Mouse (Mus musculus): ENCODE measurements at regions not wholly inside any gene's neighbourhood (a gene's known extent, or its start where the extent isn't known, plus 50 kb on each side); places are given as distances from the start of the nearest gene placed in this dataset.

GRCm38 (mm10) chr2:48412683-48413440, 401.0 kb upstream of the Acvr2a start:
- Histone ChIP-seq H3K9me3 (no peaks in the 10 kb centered on the region), H3K4me1 (peaks cover 7% of the 10 kb centered on the region; the same call in 1 of the 2 replicates), H3K27ac (replicated peaks) (no peak overlapping the region), H3K36me3 (replicated peaks) (no peaks in the 10 kb centered on the region), H3K27me3 (replicated peaks; ENCODE audit: low read depth, poor library complexity, severe bottlenecking) (no peaks in the 10 kb centered on the region), H3K4me3 (no peak overlapping the region)
- DNase-seq (ENCODE audit: low spot score) = no peak
- 74% methylated on average over 4 of the region's 4 CpGs for WGBS

DNA sequence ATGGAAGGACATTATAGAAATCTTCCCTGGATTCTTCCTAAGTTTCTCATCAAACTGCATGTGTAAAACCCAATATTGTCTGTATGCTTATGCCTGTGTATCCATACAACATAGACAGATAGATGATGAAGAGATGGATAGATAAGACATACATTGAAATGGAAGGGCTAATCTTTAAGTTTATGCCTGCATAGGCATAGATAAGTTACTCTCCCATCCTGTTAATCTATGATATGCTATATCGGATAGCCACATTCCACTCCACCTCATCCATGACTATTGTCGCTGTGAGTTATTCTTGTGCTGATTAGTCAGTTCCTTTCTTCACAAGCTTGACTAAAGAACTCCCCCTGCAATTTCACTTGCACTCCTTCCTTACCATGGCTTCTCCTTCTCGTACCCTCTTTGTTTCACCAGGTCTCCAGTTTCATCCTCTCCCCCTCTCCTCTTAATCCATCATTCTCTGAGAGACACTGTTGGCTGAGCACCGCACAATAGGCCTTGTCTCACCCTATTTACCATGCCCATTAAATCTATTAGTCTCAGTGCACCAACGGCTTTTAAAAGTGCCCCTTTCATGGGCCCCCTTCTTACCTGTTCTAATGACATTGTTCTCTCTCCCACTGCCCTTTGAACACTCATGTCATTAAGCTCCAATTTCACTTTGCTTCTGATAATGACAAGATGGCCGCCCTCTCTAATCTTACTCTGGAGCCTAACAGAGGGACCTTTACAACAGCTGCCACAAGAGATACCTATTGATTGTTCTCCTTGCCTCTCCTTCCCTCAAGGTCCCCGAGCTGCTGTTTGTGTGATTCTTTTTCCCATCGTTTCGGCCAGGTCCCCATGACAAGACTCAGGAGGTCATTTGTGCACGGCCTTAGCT, 399.1 kb upstream of the Acvr2a start:
- Histone ChIP-seq H3K27ac (replicated peaks) (no peak overlapping the region; the same call in 1 of the 2 replicates), H3K36me3 (replicated peaks) (no peaks in the 10 kb centered on the region), H3K9me3 (no peaks in the 10 kb centered on the region), H3K4me3 (no peak overlapping the region), H3K4me1 (peaks cover 10% of the 10 kb centered on the region; the same call in 1 of the 2 replicates), H3K27me3 (replicated peaks; ENCODE audit: low read depth, poor library complexity, severe bottlenecking) (no peaks in the 10 kb centered on the region)
- DNase-seq (ENCODE audit: low spot score) = no peak
- 46% methylated on average over 10 of the region's 10 CpGs for WGBS

GRCm38 (mm10) chr2:48416207-48416750, 397.6 kb upstream of the Acvr2a start:
- H3K4me1 ChIP-seq = peaks cover 10% of the 10 kb centered on the region; the same call in 1 of the 2 replicates
- H3K4me3 ChIP-seq = no peak overlapping the region
- no peaks in the 10 kb centered on the region for H3K27me3 ChIP-seq (replicated peaks; ENCODE audit: low read depth, poor library complexity, severe bottlenecking)
- H3K36me3 ChIP-seq (replicated peaks) = no peaks in the 10 kb centered on the region
- no peak for DNase-seq (ENCODE audit: low spot score)
- WGBS = 77% methylated on average over 3 of the region's 3 CpGs
- no peak overlapping the region for H3K27ac ChIP-seq (replicated peaks)
- H3K9me3 ChIP-seq = no peaks in the 10 kb centered on the region

DNA sequence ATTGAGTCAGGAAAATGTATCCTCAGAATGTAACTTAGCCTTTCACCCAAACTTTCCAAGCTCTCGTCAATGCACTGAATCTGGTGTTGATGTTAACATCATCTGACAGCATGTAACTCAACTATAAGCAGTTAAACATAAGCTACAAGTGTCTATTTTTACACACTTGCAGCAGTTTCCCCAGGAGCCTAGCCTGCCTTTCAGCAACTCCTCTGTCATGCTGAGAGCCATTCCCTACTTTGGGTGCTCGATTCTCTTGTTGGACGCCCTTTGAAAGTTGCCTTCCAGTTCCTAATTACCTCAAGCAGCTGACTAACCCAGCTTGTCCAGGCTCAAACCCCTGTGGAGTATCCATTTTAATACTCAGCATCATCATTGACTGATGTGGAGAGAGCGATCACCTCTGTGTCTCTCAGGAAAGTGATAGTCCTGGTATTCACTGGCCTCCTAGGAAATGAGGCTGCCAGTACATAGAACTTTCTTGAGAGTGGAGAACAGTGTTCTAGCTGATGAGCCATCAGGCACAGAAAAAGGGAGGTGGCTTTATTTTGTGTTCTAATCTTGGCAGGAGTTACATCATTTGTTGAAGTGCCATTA, 396.8 kb upstream of the Acvr2a start:
- WGBS = 66% methylated on average over 4 of the region's 4 CpGs
- peaks cover 10% of the 10 kb centered on the region; the same call in 1 of the 2 replicates for H3K4me1 ChIP-seq
- no peak overlapping the region for H3K4me3 ChIP-seq
- no peak for DNase-seq (ENCODE audit: low spot score)
- H3K36me3 ChIP-seq (replicated peaks) = no peaks in the 10 kb centered on the region
- no peaks in the 10 kb centered on the region for H3K27me3 ChIP-seq (replicated peaks; ENCODE audit: low read depth, poor library complexity, severe bottlenecking)
- no peak overlapping the region for H3K27ac ChIP-seq (replicated peaks)
- no peaks in the 10 kb centered on the region for H3K9me3 ChIP-seq

DNA sequence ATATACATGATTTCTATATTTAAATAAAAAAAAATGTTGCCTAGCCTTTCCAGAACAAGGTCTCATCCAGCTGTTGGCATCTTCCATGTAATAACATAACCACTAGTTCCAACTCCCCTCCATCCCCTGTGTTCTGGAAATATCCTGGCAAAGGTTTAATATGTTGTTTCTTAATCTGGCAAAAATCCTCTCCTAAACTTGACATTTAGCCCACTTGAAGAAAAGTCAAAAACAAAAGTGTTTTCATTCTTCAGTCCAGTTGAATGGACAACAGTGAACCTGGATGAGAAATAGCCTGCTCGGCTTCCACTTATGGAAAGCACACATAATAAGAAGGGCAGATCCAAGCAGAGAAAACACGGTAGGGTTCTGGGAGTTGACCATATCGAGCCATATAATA, 393.1 kb upstream of the Acvr2a start:
- H3K9me3 ChIP-seq = no peaks in the 10 kb centered on the region
- H3K4me1 ChIP-seq = peaks cover 29% of the 10 kb centered on the region
- WGBS = 91% methylated on average over 3 of the region's 3 CpGs
- no peak for DNase-seq (ENCODE audit: low spot score)
- H3K27me3 ChIP-seq (replicated peaks; ENCODE audit: low read depth, poor library complexity, severe bottlenecking) = no peaks in the 10 kb centered on the region
- no peak overlapping the region for H3K4me3 ChIP-seq
- no peak overlapping the region for H3K27ac ChIP-seq (replicated peaks)
- H3K36me3 ChIP-seq (replicated peaks) = no peaks in the 10 kb centered on the region

DNA sequence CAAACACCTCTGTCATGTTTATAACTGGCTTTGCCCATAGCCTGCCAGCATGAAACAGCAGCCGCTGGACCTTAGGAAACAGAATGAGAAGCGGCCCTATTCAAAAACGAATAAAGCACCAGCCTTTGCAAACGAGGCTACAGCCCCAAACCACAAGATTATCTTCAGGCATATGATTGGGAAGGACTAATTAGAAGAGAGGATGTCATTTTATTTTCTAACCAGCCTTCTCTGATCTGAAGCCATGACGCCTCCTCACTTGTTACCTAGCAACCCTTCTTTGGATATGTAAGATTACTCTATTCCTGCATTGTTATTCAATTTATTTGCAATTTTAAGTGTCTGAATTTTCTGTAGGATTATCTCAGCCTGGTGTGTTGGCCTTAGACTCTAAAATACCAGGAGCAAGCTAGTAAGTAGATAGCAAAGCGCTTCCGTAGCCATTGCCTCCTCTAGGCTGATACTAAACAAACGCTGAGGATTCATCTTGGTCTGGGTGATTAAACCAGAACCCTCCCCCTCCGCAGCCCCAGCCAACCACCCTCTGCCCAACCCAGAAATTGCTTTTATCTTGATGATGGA, 390.0 kb upstream of the Acvr2a start:
- no peak for DNase-seq (ENCODE audit: low spot score)
- H3K36me3 ChIP-seq (replicated peaks) = no peaks in the 10 kb centered on the region
- H3K27me3 ChIP-seq (replicated peaks; ENCODE audit: low read depth, poor library complexity, severe bottlenecking) = no peaks in the 10 kb centered on the region; the same call in 1 of the 2 replicates
- no peaks in the 10 kb centered on the region for H3K9me3 ChIP-seq
- H3K4me1 ChIP-seq = peaks cover 38% of the 10 kb centered on the region
- H3K4me3 ChIP-seq = no peak overlapping the region
- peak overlapping the region; percentile 30; the same call in 1 of the 2 replicates for H3K27ac ChIP-seq (replicated peaks)
- WGBS = 31% methylated on average over 9 of the region's 9 CpGs

DNA sequence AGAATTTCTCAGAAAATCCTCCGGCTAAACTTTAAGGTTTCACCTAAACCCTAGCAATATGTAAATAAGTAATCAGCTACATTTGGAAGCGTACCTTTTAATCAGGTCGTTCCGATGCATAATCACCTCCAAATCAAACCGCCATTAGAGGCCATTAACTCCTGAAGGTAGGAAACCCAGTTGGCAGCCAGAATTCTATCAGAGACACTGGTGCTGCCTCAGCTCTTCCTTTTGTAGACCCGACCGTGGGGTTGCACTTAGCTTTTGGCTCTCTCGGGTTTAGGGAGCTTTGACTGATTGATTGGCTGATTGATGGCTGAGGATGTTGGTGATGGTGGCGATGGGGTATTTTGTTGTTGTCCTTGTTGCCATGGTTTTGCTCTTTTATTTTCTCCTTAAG, 389.3 kb upstream of the Acvr2a start:
- Histone ChIP-seq H3K4me3 (no peak overlapping the region), H3K4me1 (peaks cover 37% of the 10 kb centered on the region), H3K36me3 (replicated peaks) (no peaks in the 10 kb centered on the region), H3K9me3 (no peaks in the 10 kb centered on the region), H3K27me3 (replicated peaks; ENCODE audit: low read depth, poor library complexity, severe bottlenecking) (no peaks in the 10 kb centered on the region; the same call in 1 of the 2 replicates), H3K27ac (replicated peaks) (no peak overlapping the region)
- WGBS = 29% methylated on average over 9 of the region's 9 CpGs
- no peak for DNase-seq (ENCODE audit: low spot score)

DNA sequence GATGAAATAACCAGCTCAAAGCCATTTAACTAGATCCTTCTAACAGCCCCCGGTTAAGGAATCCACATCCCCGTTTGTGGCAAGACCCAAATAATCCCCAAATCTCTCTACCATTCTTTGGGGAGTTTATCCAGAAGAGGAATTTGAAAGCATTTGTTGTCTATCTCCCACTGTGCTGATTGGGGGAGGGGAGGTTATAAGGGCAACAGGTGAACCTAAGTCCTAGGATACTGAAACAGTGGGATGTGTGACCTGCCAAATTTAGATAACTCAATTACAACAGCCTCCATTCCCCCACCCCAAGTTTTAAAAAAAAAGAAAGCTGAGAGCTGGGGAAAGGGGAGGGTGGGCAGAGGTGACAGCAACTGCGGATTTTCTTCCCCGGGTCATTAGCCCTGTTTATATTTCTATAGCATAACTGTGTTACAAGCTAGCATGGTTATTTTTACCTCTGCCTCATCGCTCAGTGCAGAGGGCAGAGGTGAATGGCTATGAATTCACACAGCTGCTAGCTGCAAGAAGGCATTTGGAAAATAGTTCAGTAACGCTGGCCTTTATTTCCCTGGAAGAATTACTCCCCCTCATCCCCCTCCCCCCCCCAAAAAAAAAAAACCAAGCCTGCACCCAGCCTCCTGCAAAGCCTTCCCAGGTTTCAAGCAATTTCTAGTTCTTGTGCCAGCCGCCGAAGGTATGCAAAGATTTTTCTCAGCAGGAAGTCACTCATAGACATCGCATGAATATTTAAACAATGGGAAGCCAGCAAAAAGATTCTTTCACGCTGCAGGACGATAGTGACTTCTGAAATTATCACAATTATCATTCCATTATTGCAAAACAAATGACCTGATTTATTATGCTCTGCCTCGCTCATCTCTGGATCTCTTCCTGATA, 388.5 kb upstream of the Acvr2a start:
- no peaks in the 10 kb centered on the region for H3K36me3 ChIP-seq (replicated peaks)
- no peaks in the 10 kb centered on the region; the same call in 1 of the 2 replicates for H3K27me3 ChIP-seq (replicated peaks; ENCODE audit: low read depth, poor library complexity, severe bottlenecking)
- WGBS = 21% methylated on average over 12 of the region's 12 CpGs
- H3K4me3 ChIP-seq = no peak overlapping the region
- H3K9me3 ChIP-seq = no peaks in the 10 kb centered on the region
- no peak for DNase-seq (ENCODE audit: low spot score)
- H3K4me1 ChIP-seq = peaks cover 35% of the 10 kb centered on the region
- H3K27ac ChIP-seq (replicated peaks) = no peak overlapping the region

DNA sequence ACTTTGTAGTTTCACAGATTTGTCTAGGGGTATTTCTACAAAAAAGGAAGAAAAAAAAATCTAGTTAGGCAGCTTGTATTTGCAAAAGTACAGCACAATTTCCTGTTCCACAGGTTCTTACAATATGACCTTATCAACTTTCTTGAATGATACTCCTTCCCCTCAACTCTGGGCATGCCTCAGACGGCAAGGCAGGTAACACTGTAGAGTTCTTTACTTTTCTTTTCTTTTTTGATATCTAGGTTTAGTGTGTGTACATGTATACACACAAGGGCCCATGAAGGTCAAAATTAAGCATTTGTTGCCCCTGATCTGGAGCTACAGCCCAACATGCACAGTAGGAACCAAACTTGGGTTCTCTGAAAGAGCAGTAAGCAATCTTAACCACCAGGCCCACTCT, 381.4 kb upstream of the Acvr2a start:
- WGBS = 84% methylated on average over 1 of the region's 1 CpGs
- Histone ChIP-seq H3K9me3 (no peaks in the 10 kb centered on the region), H3K4me1 (no peaks in the 10 kb centered on the region), H3K27ac (replicated peaks) (no peak overlapping the region), H3K27me3 (replicated peaks; ENCODE audit: low read depth, poor library complexity, severe bottlenecking) (no peaks in the 10 kb centered on the region), H3K36me3 (replicated peaks) (no peaks in the 10 kb centered on the region), H3K4me3 (no peak overlapping the region)
- DNase-seq (ENCODE audit: low spot score) = no peak

DNA sequence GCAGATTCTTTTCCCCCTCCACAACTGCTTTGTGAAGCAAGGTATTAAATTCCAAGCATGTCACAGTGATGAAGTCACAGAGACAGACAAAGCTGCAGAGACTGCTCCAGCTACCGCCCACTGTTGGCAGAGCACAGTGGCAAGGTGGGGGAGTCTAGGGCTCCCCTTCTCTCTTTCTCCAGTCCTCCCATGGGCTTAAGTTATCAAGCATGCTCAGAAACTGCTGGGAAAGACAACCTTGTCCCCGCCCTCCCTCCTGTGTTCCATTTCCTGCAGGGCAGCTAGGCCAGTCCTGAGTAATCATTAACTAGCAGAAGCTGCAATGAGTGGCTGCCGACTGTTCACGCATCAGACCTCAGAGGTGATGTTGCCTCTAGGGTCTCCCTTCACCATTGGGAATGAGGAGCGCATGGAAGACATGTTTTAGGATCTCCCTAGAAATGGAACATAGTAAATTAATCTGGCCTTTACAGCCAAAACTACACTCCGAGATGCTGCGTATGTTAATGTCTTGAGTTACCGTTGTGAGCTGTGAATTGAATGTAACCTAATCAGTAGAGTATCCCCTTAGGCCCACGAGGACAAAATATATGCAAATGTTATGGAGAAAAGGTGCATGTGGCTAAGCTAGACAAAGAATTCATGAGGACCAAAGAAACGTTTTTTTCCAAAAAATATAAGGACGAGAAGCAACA, 372.5 kb upstream of the Acvr2a start:
- DNase-seq (ENCODE audit: low spot score) = peak; percentile 51
- WGBS = 59% methylated on average over 11 of the region's 11 CpGs

DNA sequence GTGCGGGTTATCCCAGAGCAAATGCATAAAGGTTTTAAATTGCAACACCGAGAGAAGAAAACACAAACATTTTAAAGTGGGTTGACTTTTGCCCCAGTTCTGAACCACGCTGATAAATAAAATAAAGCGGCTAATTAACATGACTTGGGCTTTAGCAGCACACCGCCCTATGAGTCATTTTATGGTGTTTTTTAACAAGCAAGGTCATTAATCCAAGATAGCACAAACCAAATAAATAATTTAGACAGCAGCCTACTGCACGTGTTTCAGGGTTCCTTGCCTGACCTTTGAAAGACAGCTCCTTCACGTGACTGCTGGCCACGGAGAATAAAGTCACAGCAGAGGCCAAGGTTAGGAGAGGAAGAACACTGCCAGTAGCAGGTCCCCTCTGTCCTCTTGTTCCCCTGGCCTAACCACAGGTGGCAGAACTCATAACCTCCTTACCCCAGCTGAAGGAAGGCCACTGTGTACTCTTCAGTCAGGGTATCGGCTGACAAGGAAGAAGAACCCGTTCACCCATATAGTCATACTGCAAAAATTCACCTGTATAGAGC, 371.8 kb upstream of the Acvr2a start:
- no peak for DNase-seq (ENCODE audit: low spot score)
- no peaks in the 10 kb centered on the region for H3K36me3 ChIP-seq (replicated peaks)
- 83% methylated on average over 10 of the region's 10 CpGs for WGBS
- H3K9me3 ChIP-seq = no peaks in the 10 kb centered on the region
- H3K27ac ChIP-seq (replicated peaks) = 0 out of 2 replicates have a peak overlapping the region, but pooled peaks have one; percentile 57
- no peaks in the 10 kb centered on the region for H3K27me3 ChIP-seq (replicated peaks; ENCODE audit: low read depth, poor library complexity, severe bottlenecking)
- peaks cover 20% of the 10 kb centered on the region for H3K4me1 ChIP-seq
- no peak overlapping the region for H3K4me3 ChIP-seq

More for the DNA sequence above, 372.5 kb upstream of the Acvr2a start:
- no peaks in the 10 kb centered on the region for H3K27me3 ChIP-seq (replicated peaks; ENCODE audit: low read depth, poor library complexity, severe bottlenecking)
- no peaks in the 10 kb centered on the region for H3K9me3 ChIP-seq
- peaks cover 20% of the 10 kb centered on the region for H3K4me1 ChIP-seq
- H3K27ac ChIP-seq (replicated peaks) = peak overlapping the region; percentile 57
- no peaks in the 10 kb centered on the region for H3K36me3 ChIP-seq (replicated peaks)
- H3K4me3 ChIP-seq = no peak overlapping the region
